Mouse (Mus musculus) 3134 (cell line): ENCODE measurements around the gene Nfkbib.

Source experiments
- DNase-seq: peaks from one replicate; pipeline ENCODE4 v3.0.0-alpha.2; 2011; ENCODE audit warnings: low spot score; ENCODE audit not compliant: insufficient read length; ENCODE audit errors: extremely low read depth

Nfkbib gene

DNA sequence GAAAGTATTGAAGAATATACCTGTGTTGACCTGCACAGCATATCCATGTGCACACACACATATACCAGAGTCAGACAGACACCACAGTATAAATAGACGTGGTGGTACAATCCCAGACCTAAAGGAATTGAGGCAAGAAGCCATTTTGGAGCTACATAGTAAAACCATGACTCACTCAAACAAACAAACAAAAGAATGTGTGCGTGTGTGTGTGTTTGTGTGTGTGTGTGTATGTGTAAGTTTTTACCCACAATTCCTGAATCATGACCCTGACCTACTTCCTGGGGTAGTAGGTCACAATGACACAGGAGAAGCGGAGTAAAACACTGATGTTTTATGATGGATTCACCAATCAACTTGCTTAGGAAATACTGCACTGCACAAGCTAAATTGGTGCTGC is 34.1 kb upstream of the Nfkbib start:
- peak; percentile 64 for DNase-seq

GRCm38 (mm10) chr7:28799994-28800393 is 32.7 kb upstream of the Nfkbib start:
- no peak for DNase-seq

DNA sequence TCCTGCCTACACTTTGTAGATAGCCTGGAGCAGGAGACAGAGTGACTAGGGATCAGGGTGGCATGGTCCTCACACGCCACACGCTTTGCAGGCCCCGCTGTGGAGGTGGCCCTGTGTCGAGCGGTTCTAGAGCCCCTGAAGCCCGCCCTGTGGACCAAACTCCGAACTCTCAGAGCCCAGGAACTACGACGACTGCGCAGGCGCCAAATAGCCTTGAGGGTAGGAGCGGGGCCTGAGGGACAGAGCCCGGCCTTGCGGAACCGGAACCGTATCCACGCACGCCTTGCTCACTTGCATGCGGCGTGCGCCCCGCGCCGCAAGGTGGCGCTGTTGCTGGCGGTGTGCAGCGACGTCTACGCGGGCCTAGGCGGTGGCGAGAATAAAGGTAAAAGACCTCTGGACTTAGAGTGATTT is 29.3 kb upstream of the Nfkbib start:
- DNase-seq, result peak; percentile 72

- no peak for DNase-seq
These were observed 28.5 kb upstream of the Nfkbib start for GRCm38 (mm10) chr7:28795832-28796231.

GRCm38 (mm10) chr7:28794496-28794895 is 27.2 kb upstream of the Nfkbib start:
- no peak for DNase-seq

DNA sequence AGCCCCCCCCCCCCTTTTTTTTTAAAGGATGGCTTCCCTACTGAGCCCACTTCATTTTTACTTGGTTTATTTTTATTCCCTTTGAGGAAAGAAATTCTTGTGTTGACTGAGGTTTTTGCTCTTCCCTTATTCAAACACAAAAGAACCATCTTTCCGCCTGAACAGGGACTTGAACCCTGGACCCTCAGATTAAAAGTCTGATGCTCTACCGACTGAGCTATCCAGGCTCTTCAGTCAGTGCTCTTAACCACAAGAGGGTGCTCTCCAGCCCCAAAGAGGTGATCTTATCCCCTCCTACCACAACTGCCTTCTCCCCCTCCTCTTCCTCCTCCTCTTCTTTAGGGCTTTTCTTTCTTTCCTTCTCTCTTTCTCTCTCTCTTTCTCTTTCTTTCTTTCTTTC is 26.5 kb upstream of the Nfkbib start:
- DNase-seq, result no peak

- DNase-seq, result no peak
These were observed 25.3 kb upstream of the Nfkbib start for GRCm38 (mm10) chr7:28792391-28793185.

DNA sequence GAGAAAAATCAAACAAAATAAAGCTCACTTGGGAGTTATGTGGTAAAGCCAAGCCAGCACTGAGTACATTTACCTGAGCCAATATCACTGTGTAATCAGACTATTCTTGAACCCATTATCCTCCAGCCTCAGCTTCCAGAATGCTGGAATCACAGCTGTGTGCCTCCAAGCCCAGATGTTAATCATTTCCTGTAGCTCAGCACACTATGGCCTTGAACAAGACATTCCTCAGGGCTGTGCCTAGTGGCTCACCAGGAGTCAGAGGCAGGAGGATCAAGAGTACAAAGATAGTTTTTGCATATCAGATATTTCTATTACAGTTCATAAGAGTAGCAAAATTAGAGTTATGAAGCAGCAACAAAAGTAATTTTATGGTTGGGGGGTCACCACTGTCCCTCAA is 24.4 kb upstream of the Nfkbib start:
- no peak for DNase-seq

- no peak for DNase-seq
These were observed 22.9 kb upstream of the Nfkbib start for GRCm38 (mm10) chr7:28790066-28790806.

DNA sequence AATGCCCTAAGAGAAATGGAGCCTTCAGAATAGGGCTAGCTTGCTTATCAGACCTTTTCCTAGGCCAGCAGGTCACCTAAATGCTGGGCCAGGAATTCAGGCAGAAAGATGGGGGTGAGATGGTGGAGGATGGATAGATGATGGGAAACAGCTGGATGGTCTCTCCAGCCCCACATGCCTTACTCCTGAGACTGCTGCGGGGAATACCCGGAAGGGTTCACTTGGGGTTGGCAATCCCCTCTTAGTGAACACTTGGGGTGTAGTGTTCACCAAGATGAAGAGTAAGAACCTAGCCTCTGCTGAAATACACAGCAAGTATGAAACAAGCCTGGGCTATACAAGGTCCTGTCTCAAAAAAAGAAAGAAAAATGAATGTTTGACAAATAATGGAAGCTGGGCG is 21.9 kb upstream of the Nfkbib start:
- no peak for DNase-seq

- DNase-seq, result no peak
These were observed 21.2 kb upstream of the Nfkbib start, which contains the start of gene Rinl for GRCm38 (mm10) chr7:28788307-28789195. TSS of gene Rinl (plus strand) at chr7:28788969.

DNA sequence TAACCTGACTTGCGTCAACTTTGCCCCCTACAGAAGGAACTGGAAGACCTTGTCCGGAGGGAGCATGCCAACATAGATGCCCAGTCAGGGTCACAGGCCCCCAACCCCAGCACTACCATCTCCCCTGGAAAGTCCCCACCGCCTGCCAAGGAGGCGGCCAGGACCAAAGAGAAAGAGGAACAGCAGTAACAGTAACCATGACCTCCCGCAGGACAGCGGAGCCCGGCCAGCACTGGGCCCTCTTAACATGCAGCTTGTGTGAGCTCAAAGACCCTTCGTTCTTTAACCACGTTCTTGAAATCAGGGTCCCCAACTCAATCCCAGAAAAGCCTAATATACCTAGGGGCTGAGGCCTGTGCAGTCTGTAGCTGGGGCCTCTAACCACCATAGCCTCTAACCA is 20.6 kb upstream of the Nfkbib start:
- no peak for DNase-seq

- DNase-seq, result no peak
These were observed 17.8 kb upstream of the Nfkbib start for GRCm38 (mm10) chr7:28785161-28785560.

- no peak for DNase-seq
These were observed 13.9 kb upstream of the Nfkbib start for GRCm38 (mm10) chr7:28781261-28781663.

GRCm38 (mm10) chr7:28780857-28781256 is 13.5 kb upstream of the Nfkbib start:
- no peak for DNase-seq

GRCm38 (mm10) chr7:28780067-28780658 is 12.9 kb upstream of the Nfkbib start:
- DNase-seq, result peak; percentile 57

GRCm38 (mm10) chr7:28778825-28779224 is 11.5 kb upstream of the Nfkbib start:
- DNase-seq, result no peak

DNA sequence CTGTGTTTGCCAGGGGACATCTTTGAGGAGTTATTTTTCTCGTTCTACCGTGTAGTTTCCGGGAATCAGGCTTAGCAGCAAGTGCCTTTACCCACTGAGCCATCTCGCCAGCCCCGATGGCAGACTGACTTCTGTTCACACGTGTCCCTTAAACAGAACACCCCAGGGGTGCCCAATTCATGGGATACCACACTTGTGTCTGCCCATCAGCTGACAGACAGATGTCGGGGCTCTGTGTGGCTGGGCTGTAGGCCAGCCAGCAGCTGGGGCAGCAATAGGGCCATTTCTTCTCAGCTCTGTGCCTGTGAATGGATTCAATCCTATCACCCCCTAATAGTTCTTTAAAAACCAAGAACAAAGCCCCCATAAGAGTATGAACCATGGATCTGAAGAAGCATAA is 7.8 kb upstream of the Nfkbib start:
- DNase-seq, result no peak

- DNase-seq, result no peak
These were observed 6.9 kb upstream of the Nfkbib start for GRCm38 (mm10) chr7:28774164-28774563.

DNA sequence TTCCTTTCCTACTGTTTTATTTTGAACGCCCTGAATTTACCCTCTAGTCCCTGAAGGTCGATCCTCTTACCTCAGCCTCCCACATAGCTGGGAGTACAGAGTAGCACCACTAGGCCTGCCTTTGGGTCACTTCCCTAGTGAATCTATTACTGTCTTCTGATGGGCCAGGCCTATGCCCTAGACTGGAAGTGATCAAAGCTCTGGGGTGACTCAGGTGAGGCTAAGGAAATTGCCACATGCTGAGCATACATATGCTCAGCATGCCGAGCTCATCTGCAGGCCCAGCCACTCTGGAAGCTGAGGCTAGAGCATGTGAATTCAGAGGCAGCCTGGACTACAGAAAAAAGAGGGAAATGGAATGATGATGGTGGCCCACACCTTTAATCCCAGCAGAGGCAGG is 5.9 kb upstream of the Nfkbib start:
- no peak for DNase-seq

DNA sequence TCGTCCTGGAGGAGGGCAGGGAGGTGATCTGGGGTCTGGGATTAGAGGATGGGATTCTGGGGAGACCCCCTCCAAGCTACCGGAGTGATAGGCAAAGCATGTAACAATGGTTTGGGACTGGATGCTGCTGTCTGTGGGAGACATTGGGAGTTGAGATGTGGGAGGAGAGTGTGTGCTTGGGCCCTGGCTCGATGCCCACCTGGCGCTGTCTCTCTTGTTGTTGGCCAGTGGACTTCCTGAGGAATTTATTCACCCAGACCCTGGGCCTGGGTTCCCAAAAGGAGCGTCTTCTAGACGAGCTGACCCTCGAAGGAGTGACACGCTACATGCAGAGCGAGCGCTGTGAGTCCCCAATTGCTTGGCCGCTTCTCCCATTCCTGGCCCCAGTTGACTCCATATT is 4.6 kb upstream of the Nfkbib start:
- DNase-seq, result no peak
